Mouse (Mus musculus): ENCODE measurements around the gene Gemin2. TPM values are rescaled to one million over a fixed set of nuclear protein-coding genes. Genes with fewer than 3 reads are reported as not detected.

Gemin2 gene
- polyA plus RNA-seq, 1 experiment, result 12.8 TPM

GRCm38 (mm10) chr12:59067095-59067494 lies 53.9 kb downstream of the Gemin2 start:
- peak overlapping the region; percentile 92 for H3ac ChIP-seq (ENCODE audit: control insufficient read depth, insufficient read length, low read depth)

DNA sequence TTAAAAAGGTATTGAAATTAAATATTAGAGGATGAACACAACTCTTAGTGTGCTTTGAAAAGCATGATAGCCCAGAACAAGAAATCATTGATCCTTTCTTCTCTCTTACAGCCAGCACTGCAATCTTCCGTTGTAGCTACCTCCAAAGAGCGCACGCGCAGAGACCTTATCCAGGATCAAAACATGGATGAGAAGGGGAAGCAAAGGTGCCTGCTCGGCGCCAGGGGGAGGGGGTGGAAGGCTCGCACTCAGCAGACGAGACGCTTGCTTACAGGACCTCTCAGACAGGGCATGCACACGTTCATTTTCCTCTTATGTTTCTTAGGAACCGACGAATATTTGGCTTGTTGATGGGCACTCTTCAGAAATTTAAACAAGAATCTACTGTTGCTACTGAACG lies 55.6 kb downstream of the Gemin2 start:
- Histone ChIP-seq H3K36me3 (ENCODE audit: control insufficient read depth, insufficient read depth) (peaks cover 58% of the 10 kb centered on the region), H3ac (ENCODE audit: control insufficient read depth, insufficient read length, low read depth) (no peak overlapping the region), H3K79me3 (ENCODE audit: low read depth) (peaks cover 31% of the 10 kb centered on the region), H3K4me3 (ENCODE audit: insufficient read depth, poor library complexity, severe bottlenecking) (no peak overlapping the region), H3K79me2 (ENCODE audit: control insufficient read depth, insufficient read depth) (peaks cover 56% of the 10 kb centered on the region), H3K27me3 (ENCODE audit: control insufficient read depth, insufficient read depth, insufficient read length) (no peaks in the 10 kb centered on the region)
- TF ChIP-seq MYOG (IDR thresholded peaks at IDR 0.05; ENCODE audit: control insufficient read depth, extremely low read depth, insufficient read length), result no peak
- TF ChIP-seq USF1 (IDR thresholded peaks at IDR 0.05; ENCODE audit: low read depth), result no peak
- TF ChIP-seq FOSL1 (IDR thresholded peaks at IDR 0.05; ENCODE audit: insufficient read depth, low read length, poor library complexity, severe bottlenecking), result no peak
- no peak for TF ChIP-seq MAX (IDR thresholded peaks at IDR 0.05)
- TF ChIP-seq CEBPB (IDR thresholded peaks at IDR 0.05; ENCODE audit: low read depth), result no peak
- TF ChIP-seq CTCF (IDR thresholded peaks at IDR 0.05; ENCODE audit: control insufficient read depth, insufficient read depth, insufficient read length), result no peak
- no peak for TF ChIP-seq MYOD1 (IDR thresholded peaks at IDR 0.05; ENCODE audit: control insufficient read depth, insufficient read length, low read depth)

More at GRCm38 (mm10) chr12:59067095-59067494, 53.9 kb downstream of the Gemin2 start:
- peaks cover 50% of the 10 kb centered on the region for H3K79me2 ChIP-seq (ENCODE audit: control insufficient read depth, insufficient read depth)
- peaks cover 31% of the 10 kb centered on the region for H3K79me3 ChIP-seq (ENCODE audit: low read depth)
- H3K36me3 ChIP-seq (ENCODE audit: control insufficient read depth, insufficient read depth), result peaks cover 42% of the 10 kb centered on the region
- TF ChIP-seq FOSL1 (IDR thresholded peaks at IDR 0.05; ENCODE audit: insufficient read depth, low read length, poor library complexity, severe bottlenecking) (no peak), MYOG (IDR thresholded peaks at IDR 0.05; ENCODE audit: control insufficient read depth, extremely low read depth, insufficient read length) (no peak), MYOD1 (IDR thresholded peaks at IDR 0.05; ENCODE audit: control insufficient read depth, insufficient read length, low read depth) (no peak), CEBPB (IDR thresholded peaks at IDR 0.05; ENCODE audit: low read depth) (no peak), MAX (IDR thresholded peaks at IDR 0.05) (no peak), USF1 (IDR thresholded peaks at IDR 0.05; ENCODE audit: low read depth) (no peak), CTCF (IDR thresholded peaks at IDR 0.05; ENCODE audit: control insufficient read depth, insufficient read depth, insufficient read length) (no peak)
- peak overlapping the region; percentile 93 for H3K4me3 ChIP-seq (ENCODE audit: insufficient read depth, poor library complexity, severe bottlenecking)
- no peaks in the 10 kb centered on the region for H3K27me3 ChIP-seq (ENCODE audit: control insufficient read depth, insufficient read depth, insufficient read length)

DNA sequence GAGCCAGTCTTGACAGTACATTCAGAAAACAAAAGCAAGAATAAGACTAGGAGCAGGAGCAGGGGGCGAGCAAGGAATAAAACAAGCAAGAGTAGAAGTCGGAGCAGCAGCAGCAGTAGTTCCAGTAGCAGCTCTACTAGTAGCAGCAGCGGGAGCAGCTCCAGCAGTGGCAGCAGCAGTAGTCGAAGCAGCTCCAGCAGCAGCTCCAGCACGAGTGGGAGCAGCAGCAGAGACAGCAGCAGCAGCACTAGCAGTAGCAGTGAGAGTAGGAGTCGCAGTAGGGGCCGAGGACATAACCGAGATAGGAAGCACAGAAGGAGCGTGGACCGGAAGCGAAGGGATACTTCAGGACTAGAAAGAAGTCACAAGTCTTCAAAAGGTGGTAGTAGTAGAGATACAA lies 59.1 kb downstream of the Gemin2 start:
- Histone ChIP-seq H3K27me3 (ENCODE audit: control insufficient read depth, insufficient read depth, insufficient read length) (no peaks in the 10 kb centered on the region), H3K36me3 (ENCODE audit: control insufficient read depth, insufficient read depth) (peaks cover 80% of the 10 kb centered on the region), H3K4me3 (ENCODE audit: insufficient read depth, poor library complexity, severe bottlenecking) (no peak overlapping the region), H3ac (ENCODE audit: control insufficient read depth, insufficient read length, low read depth) (no peak overlapping the region), H3K79me2 (ENCODE audit: control insufficient read depth, insufficient read depth) (peaks cover 50% of the 10 kb centered on the region), H3K79me3 (ENCODE audit: low read depth) (peaks cover 25% of the 10 kb centered on the region)
- no peak for TF ChIP-seq USF1 (IDR thresholded peaks at IDR 0.05; ENCODE audit: low read depth)
- no peak for TF ChIP-seq CTCF (IDR thresholded peaks at IDR 0.05; ENCODE audit: control insufficient read depth, insufficient read depth, insufficient read length)
- no peak for TF ChIP-seq MYOD1 (IDR thresholded peaks at IDR 0.05; ENCODE audit: control insufficient read depth, insufficient read length, low read depth)
- no peak for TF ChIP-seq CEBPB (IDR thresholded peaks at IDR 0.05; ENCODE audit: low read depth)
- TF ChIP-seq FOSL1 (IDR thresholded peaks at IDR 0.05; ENCODE audit: insufficient read depth, low read length, poor library complexity, severe bottlenecking), result no peak
- no peak for TF ChIP-seq MYOG (IDR thresholded peaks at IDR 0.05; ENCODE audit: control insufficient read depth, extremely low read depth, insufficient read length)
- TF ChIP-seq MAX (IDR thresholded peaks at IDR 0.05), result no peak

- TF ChIP-seq MYOG (IDR thresholded peaks at IDR 0.05; ENCODE audit: control insufficient read depth, extremely low read depth, insufficient read length) (no peak), CTCF (IDR thresholded peaks at IDR 0.05; ENCODE audit: control insufficient read depth, insufficient read depth, insufficient read length) (no peak), FOSL1 (IDR thresholded peaks at IDR 0.05; ENCODE audit: insufficient read depth, low read length, poor library complexity, severe bottlenecking) (no peak), MYOD1 (IDR thresholded peaks at IDR 0.05; ENCODE audit: control insufficient read depth, insufficient read length, low read depth) (no peak), MAX (IDR thresholded peaks at IDR 0.05) (no peak), USF1 (IDR thresholded peaks at IDR 0.05; ENCODE audit: low read depth) (no peak), CEBPB (IDR thresholded peaks at IDR 0.05; ENCODE audit: low read depth) (no peak)
- peaks cover 32% of the 10 kb centered on the region for H3K79me2 ChIP-seq (ENCODE audit: control insufficient read depth, insufficient read depth)
- H3K4me3 ChIP-seq (ENCODE audit: insufficient read depth, poor library complexity, severe bottlenecking), result no peak overlapping the region
- H3K27me3 ChIP-seq (ENCODE audit: control insufficient read depth, insufficient read depth, insufficient read length), result no peaks in the 10 kb centered on the region
- no peak overlapping the region for H3ac ChIP-seq (ENCODE audit: control insufficient read depth, insufficient read length, low read depth)
- peaks cover 73% of the 10 kb centered on the region for H3K36me3 ChIP-seq (ENCODE audit: control insufficient read depth, insufficient read depth)
- H3K79me3 ChIP-seq (ENCODE audit: low read depth), result peaks cover 9% of the 10 kb centered on the region
These were observed 60.9 kb downstream of the Gemin2 start for GRCm38 (mm10) chr12:59074052-59074451.

- Histone ChIP-seq H3K27me3 (ENCODE audit: control insufficient read depth, insufficient read depth, insufficient read length) (no peaks in the 10 kb centered on the region), H3K4me3 (ENCODE audit: insufficient read depth, poor library complexity, severe bottlenecking) (no peak overlapping the region), H3K79me2 (ENCODE audit: control insufficient read depth, insufficient read depth) (peaks cover 6% of the 10 kb centered on the region), H3K79me3 (ENCODE audit: low read depth) (no peaks in the 10 kb centered on the region), H3ac (ENCODE audit: control insufficient read depth, insufficient read length, low read depth) (no peak overlapping the region), H3K36me3 (ENCODE audit: control insufficient read depth, insufficient read depth) (peaks cover 53% of the 10 kb centered on the region)
- TF ChIP-seq USF1 (IDR thresholded peaks at IDR 0.05; ENCODE audit: low read depth) (no peak), CEBPB (IDR thresholded peaks at IDR 0.05; ENCODE audit: low read depth) (no peak), MAX (IDR thresholded peaks at IDR 0.05) (no peak), FOSL1 (IDR thresholded peaks at IDR 0.05; ENCODE audit: insufficient read depth, low read length, poor library complexity, severe bottlenecking) (no peak), CTCF (IDR thresholded peaks at IDR 0.05; ENCODE audit: control insufficient read depth, insufficient read depth, insufficient read length) (no peak), MYOG (IDR thresholded peaks at IDR 0.05; ENCODE audit: control insufficient read depth, extremely low read depth, insufficient read length) (no peak), MYOD1 (IDR thresholded peaks at IDR 0.05; ENCODE audit: control insufficient read depth, insufficient read length, low read depth) (no peak)
These were observed 63.8 kb downstream of the Gemin2 start for GRCm38 (mm10) chr12:59076996-59077395.

Measured in C2C12 (cell line).